Mouse (Mus musculus) stomach, embryonic 16.5 days (tissue): ENCODE measurements around the gene Samd7. TPM values are rescaled to one million over a fixed set of nuclear protein-coding genes. Genes with fewer than 3 reads are reported as not detected.

Experiments used
- ATAC-seq: fragments of 200-750 bp; cut with Nextera tagmentation; 2 replicates; pipeline ENCODE4 v1.8.0; 2017; ENCODE audit warnings: moderate number of reproducible peaks, moderate TSS enrichment; ENCODE audit not compliant: insufficient read depth, low FRiP score
- H3K27ac ChIP-seq: fragments of 300-500 bp; sonication (generic); 2 replicates; pipeline ENCODE4 v1.5.1; 2014; ENCODE audit warnings: low read length
- H3K27me3 ChIP-seq: fragments of 300-500 bp; sonication (generic); 2 replicates; pipeline ENCODE4 v1.6.1; 2014; ENCODE audit warnings: low read length, control low read depth, mixed read lengths; ENCODE audit not compliant: control insufficient read depth, insufficient read depth
- H3K36me3 ChIP-seq: fragments of 300-500 bp; sonication (generic); 2 replicates; pipeline ENCODE4 v1.6.1; 2014; ENCODE audit warnings: low read length; ENCODE audit not compliant: control insufficient read depth, insufficient read depth
- H3K4me1 ChIP-seq: fragments of 300-500 bp; sonication (generic); 2 replicates; pipeline ENCODE4 v1.6.1; 2014; ENCODE audit warnings: low read length, control low read depth, mixed read lengths; ENCODE audit not compliant: control insufficient read depth, insufficient read depth
- H3K4me2 ChIP-seq: fragments of 300-500 bp; sonication (generic); 2 replicates; pipeline ENCODE4 v1.6.1; 2014; ENCODE audit warnings: low read depth, low read length, mixed read lengths
- H3K4me3 ChIP-seq: fragments of 300-500 bp; sonication (generic); replicated peaks from 2 replicates; pipeline ENCODE4 v1.5.1; 2014; ENCODE audit warnings: mild to moderate bottlenecking, low read length
- H3K9ac ChIP-seq: fragments of 300-500 bp; sonication (generic); 2 replicates; pipeline ENCODE4 v1.6.1; 2014; ENCODE audit warnings: low read length
- H3K9me3 ChIP-seq: fragments of 300-500 bp; sonication (generic); replicated peaks from 2 replicates; pipeline ENCODE4 v1.6.1; 2016; ENCODE audit warnings: low read length, control low read depth; ENCODE audit not compliant: control insufficient read depth
- WGBS: fragments of 180-500 bp; shearing (Covaris S2); extraction: QIAGEN DNeasy Blood & Tissue Kit; methylation state at CpG from one replicate; pipeline ENCODE4 v1.1.7; 2014; 5-methylcytosine and 5-hydroxymethylcytosine counted together
- polyA plus RNA-seq: library from polyadenylated mRNA; unstranded; fragments of >200 nt; fragmentation: Nextera tagmentation; extraction: Ambion mirVana; gene quantifications from 2 replicates; pipeline ENCODE4 v1.2.1, GENCODE M21; 2015

Gene Samd7
- polyA plus RNA-seq, 1 experiment from 2014 or later: not detected

DNA sequence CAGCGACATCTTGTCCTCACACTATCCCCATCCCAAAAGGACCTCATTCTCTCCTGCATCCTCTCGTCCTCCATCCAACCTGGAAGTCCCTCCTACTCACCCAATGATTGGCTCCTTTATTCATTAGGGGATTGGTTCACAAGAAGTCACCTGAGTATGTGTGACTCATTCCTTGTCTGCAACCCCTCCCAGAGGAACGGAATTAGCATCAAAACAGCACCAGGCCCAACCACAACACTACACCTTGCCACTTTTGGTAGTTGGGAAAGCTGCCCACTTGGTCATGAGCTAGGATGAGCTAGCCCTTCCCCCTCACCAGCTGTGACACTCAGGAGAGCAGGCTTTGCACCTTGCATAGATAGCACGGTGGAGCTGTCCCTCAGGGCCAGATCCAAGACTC lies 24.1 kb upstream of the Samd7 start:
- Histone ChIP-seq H3K36me3 (no peaks in the 10 kb centered on the region), H3K4me1 (no peaks in the 10 kb centered on the region), H3K9me3 (no peaks in the 10 kb centered on the region), H3K27me3 (no peaks in the 10 kb centered on the region), H3K4me3 (no peak overlapping the region), H3K4me2 (no peak overlapping the region), H3K9ac (no peak overlapping the region), H3K27ac (no peak overlapping the region)
- no peak for ATAC-seq
- WGBS: 82% methylated on average over 4 of the region's 4 CpGs

DNA sequence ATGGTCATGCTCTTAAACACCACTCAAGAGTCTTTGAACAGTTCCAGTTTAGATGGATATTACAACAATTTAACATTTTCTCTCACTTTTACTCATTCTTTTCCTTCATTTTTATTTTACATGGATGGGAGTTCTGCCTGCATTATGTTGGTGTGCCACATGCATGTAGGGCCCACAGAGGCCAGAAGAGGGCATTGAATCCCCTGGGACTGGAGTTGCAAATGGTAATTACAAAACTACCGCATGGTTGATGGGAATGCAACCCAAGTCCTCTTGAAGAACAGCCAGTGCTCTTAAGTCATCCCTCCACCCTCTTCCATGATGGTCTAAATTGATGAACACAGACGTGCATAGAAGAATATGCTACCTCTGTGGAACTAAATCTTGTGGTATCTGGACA lies 23.6 kb upstream of the Samd7 start:
- no peak overlapping the region for H3K4me3 ChIP-seq
- 77% methylated on average over 2 of the region's 2 CpGs for WGBS
- H3K36me3 ChIP-seq: no peaks in the 10 kb centered on the region
- H3K9me3 ChIP-seq: no peaks in the 10 kb centered on the region
- H3K4me1 ChIP-seq: no peaks in the 10 kb centered on the region
- no peak overlapping the region for H3K9ac ChIP-seq
- H3K27ac ChIP-seq: no peak overlapping the region
- no peaks in the 10 kb centered on the region for H3K27me3 ChIP-seq
- ATAC-seq: no peak
- no peak overlapping the region for H3K4me2 ChIP-seq

DNA sequence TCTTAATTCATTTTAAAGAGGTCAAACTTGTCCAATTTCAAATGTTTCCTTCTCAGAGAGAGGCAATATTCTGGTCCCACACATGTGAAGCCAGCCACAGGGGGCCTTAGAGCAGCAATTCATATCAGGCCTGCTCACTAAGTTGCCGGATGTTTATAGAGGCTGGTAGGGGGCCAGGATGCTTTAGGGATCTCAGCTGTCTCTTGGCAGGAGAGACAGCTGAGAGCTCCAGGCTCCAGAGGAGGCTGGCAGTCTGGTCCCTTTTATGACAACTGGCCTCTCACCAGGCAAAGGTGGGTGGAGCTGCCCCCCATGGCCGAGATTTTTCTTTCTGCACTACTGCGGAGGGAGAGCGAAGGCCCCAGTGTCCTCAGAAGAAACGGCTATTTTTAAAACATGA lies 22.9 kb upstream of the Samd7 start:
- Histone ChIP-seq H3K9ac (no peak overlapping the region), H3K4me1 (no peaks in the 10 kb centered on the region), H3K4me2 (no peak overlapping the region), H3K36me3 (no peaks in the 10 kb centered on the region), H3K27ac (no peak overlapping the region), H3K9me3 (no peaks in the 10 kb centered on the region), H3K4me3 (no peak overlapping the region), H3K27me3 (no peaks in the 10 kb centered on the region)
- WGBS: 38% methylated on average over 5 of the region's 5 CpGs
- no peak for ATAC-seq

DNA sequence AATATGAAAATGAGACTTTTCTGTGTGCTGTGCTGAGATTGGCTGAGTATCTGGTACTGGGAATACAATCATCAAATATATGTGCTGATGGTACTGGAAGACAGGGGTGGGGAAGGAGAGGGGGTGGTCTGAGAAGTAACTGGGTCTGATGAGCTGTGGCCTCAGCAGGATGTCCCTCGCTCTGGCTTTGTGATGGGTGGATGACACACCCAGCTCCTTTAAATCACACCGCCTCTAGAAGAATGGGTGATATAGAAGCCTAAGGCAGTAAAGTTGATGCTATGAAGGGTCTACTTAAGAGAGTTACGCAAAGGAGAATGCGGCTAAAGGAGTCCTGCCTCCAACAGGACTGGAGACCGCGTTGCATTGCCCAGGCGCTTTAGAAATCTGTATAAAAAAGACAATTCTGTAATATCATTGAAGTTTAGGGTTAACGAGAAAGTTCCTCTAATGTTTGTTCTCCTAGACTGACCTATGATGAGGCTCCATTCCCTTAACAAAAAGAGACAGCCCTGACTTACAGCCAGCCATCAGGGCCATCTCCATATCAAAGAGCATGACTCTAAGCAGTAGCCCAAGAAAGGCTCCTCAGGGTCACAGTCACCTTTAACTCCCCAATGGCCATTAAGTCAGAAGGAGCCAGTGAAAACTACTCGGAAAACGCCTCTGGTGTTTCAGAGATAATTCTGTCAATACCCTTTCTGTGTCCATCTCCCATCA lies 21.8 kb upstream of the Samd7 start:
- H3K4me2 ChIP-seq: no peak overlapping the region
- H3K4me3 ChIP-seq: no peak overlapping the region
- no peak overlapping the region for H3K27ac ChIP-seq
- H3K9me3 ChIP-seq: no peaks in the 10 kb centered on the region
- no peak for ATAC-seq
- H3K4me1 ChIP-seq: no peaks in the 10 kb centered on the region
- H3K36me3 ChIP-seq: no peaks in the 10 kb centered on the region
- H3K9ac ChIP-seq: no peak overlapping the region
- H3K27me3 ChIP-seq: no peaks in the 10 kb centered on the region
- 71% methylated on average over 10 of the region's 10 CpGs for WGBS

DNA sequence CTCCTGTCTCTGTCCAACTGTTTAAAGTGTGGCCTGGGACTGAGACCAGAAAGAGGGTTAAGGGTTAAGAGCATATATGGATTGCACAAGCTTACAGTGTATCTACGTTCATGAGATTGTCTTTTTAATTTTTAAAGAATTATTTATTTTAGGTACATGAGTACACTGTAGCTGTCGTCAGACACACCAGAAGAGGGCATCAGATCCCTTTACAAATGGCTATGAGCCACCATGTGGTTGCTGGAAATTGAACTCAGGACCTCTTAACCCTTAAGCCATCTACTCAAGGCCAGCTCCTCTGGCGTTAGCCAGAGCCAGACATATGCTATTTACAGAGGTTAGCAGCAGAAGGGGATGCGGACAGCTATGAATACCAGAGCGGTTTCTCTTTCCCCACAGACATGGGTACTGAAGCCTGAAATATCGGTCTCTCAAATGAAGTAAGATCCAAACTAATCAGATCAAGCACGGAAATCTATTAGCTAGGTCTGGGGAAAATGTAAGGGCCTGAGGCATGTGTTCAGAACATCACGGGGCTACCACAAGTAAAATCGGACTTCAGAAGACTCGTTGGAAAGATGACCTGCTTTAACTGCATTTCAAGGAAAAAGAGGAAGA lies 21.1 kb upstream of the Samd7 start:
- no peaks in the 10 kb centered on the region for H3K36me3 ChIP-seq
- no peaks in the 10 kb centered on the region for H3K4me1 ChIP-seq
- no peak overlapping the region for H3K4me2 ChIP-seq
- no peaks in the 10 kb centered on the region for H3K27me3 ChIP-seq
- H3K9ac ChIP-seq: no peak overlapping the region
- no peak overlapping the region for H3K27ac ChIP-seq
- no peak overlapping the region for H3K4me3 ChIP-seq
- no peak for ATAC-seq
- H3K9me3 ChIP-seq: no peaks in the 10 kb centered on the region
- WGBS: 71% methylated on average over 10 of the region's 10 CpGs

DNA sequence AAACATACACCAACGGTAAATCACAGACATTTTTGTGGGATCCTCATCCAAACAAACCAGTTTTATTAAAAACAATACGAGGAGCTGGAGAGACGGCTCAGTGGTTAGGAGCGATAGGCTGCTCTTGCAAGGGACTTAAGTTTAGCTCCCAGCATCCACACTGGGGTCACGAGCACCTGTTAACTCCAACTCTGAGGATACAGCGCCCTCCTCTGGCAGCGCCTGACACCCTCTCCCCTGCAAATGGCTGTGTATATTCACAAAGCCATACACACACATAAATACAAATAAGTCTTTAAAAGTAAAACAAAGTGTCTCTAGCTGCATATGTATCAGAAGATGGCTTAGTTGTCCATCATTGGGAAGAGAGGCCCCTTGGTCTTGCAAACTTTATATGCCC lies 20.6 kb upstream of the Samd7 start:
- H3K4me1 ChIP-seq: no peaks in the 10 kb centered on the region
- WGBS: 76% methylated on average over 7 of the region's 7 CpGs
- H3K27ac ChIP-seq: no peak overlapping the region
- no peaks in the 10 kb centered on the region for H3K27me3 ChIP-seq
- H3K36me3 ChIP-seq: no peaks in the 10 kb centered on the region
- H3K4me2 ChIP-seq: no peak overlapping the region
- H3K9me3 ChIP-seq: no peaks in the 10 kb centered on the region
- H3K9ac ChIP-seq: no peak overlapping the region
- no peak for ATAC-seq
- no peak overlapping the region for H3K4me3 ChIP-seq

DNA sequence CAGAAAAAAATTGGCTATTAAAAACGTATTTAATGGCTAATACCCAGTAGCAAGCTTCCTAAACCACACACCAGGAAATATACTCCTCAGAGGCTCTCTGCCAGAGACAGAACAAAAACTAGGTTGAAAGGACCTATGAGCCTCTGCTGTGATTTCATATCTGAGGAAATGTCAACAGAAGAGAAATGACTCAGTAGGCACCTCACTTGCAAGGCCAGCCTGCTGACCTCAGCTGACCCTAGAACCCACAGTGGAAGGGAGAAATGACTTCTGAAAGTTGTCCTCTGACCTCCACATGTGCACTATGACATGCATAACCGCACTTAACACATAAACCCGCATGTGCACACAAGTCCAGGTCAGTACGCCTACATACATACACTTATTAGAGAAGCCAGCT lies 18.9 kb upstream of the Samd7 start:
- 71% methylated on average over 4 of the region's 4 CpGs for WGBS
- ATAC-seq: peak; percentile 40; the same call in 1 of the 2 replicates
- H3K27ac ChIP-seq: no peak overlapping the region
- no peaks in the 10 kb centered on the region for H3K4me1 ChIP-seq
- no peak overlapping the region for H3K4me2 ChIP-seq
- H3K36me3 ChIP-seq: no peaks in the 10 kb centered on the region
- no peak overlapping the region for H3K9ac ChIP-seq
- no peaks in the 10 kb centered on the region for H3K9me3 ChIP-seq
- H3K4me3 ChIP-seq: no peak overlapping the region
- no peaks in the 10 kb centered on the region for H3K27me3 ChIP-seq

DNA sequence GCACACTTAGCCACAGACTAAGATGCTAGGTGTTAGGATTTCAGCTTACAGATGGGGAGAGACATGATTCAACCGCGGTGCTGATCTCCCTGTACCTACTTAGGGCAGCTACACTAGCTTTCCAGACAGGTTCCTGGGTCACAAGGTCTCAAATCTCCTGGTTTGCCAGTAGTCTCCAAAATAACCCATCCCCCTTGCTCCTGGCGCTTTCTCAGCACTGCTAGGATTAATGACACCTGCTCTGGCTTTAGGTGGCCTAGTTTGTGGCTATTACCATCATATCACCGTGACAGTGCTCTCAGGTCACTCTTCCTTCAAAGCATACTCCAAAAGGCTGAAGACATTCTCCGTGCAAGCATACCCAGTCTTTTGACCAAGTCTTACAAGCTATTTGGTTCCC lies 17.0 kb upstream of the Samd7 start:
- ATAC-seq: no peak
- no peak overlapping the region for H3K9ac ChIP-seq
- no peak overlapping the region for H3K4me2 ChIP-seq
- no peaks in the 10 kb centered on the region for H3K4me1 ChIP-seq
- H3K27ac ChIP-seq: no peak overlapping the region
- no peaks in the 10 kb centered on the region for H3K9me3 ChIP-seq
- no peaks in the 10 kb centered on the region for H3K36me3 ChIP-seq
- no peaks in the 10 kb centered on the region for H3K27me3 ChIP-seq
- H3K4me3 ChIP-seq: no peak overlapping the region
- WGBS: 85% methylated on average over 5 of the region's 5 CpGs

DNA sequence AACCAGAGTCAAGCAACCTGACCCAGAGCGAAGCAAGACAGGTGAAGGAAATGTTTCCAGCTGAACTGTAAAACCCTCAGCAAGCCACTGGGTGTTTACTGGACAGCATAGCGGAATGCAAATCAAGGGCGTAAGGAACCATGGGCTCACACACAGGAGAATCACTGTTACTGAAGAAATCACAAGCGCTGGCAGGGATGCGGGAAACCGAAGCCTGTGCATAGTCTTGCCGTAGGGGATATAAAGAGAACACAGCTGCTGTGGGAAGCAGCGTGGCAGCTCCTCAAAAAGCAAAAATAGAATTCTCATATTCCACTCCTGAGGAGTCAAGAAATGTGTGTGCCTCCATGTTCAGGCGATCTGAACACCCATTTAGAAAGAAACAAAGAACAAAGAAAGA lies 9.3 kb upstream of the Samd7 start:
- Histone ChIP-seq H3K4me3 (no peak overlapping the region), H3K4me1 (no peaks in the 10 kb centered on the region), H3K9ac (no peak overlapping the region), H3K36me3 (no peaks in the 10 kb centered on the region), H3K9me3 (no peaks in the 10 kb centered on the region), H3K27ac (no peak overlapping the region), H3K4me2 (no peak overlapping the region), H3K27me3 (no peaks in the 10 kb centered on the region)
- 72% methylated on average over 9 of the region's 9 CpGs for WGBS
- no peak for ATAC-seq
